Mouse (Mus musculus) urinary bladder, postnatal 36 days (tissue): ENCODE data around the gene Timm44.
A peak's percentile ranks its signal among the peaks of the same experiment; 100 is the strongest.
"Not testable (repeated sequence)": the region's sequence is repeated elsewhere in the genome, so short reads cannot be mapped to it uniquely, and the experiment has no call there.

Experiments used
- DNase-seq, 2 experiments: peaks; one replicate each; pipeline ENCODE4 v3.0.0; 2022; ENCODE audit warnings: low spot score in 2 of 2, mixed read lengths in 1 of 2

Timm44 gene

GRCm38 (mm10) chr8:4263105-4263791, 12.5 kb downstream of the Timm44 start:
- no peak for DNase-seq

DNA sequence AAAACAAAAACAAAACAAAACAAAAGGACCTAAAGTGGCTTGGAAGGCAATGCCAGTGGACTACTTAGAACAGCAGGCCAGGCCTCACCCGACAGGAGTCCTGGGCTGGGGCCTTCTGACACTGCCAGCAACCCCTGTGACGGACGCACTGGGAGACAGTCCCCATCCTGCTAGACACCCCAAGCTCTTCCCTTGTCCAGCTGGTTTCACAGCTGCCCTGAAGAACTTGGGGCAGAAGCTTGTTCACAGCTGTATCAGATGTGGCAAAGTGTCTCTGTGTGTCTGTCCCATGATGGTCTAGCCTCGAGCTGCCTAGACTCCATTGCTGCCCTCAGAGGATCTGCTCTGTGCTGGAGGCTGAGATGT, 15.9 kb downstream of the Timm44 start:
- DNase-seq, result no peak

- peak; percentile 89 to 95 for DNase-seq
Measured at GRCm38 (mm10) chr8:4259125-4259804, 16.4 kb downstream of the Timm44 start, which contains the start of gene Ctxn1. TSS of gene Ctxn1 (minus strand) at chr8:4259274.

DNA sequence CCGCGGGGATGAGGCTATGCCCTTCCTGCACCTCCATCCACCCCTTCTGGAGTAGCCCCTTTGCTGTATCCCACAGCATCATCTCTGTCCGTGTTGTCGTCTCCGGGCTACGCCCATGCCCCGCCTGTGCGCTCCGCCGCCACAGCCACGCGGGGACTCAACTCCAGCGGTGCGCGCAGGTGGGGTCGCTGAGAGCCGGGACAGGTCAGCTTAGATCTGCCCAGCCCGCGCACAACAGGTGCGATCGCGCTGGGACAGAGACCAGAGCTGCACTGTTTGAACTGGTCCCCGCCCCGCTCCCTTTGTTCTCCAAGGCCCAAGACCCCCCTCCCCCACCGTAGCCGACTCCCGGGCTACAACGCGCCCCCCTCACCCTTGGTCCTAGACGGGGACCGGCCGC, 17.0 kb downstream of the Timm44 start:
- no peak for DNase-seq

DNA sequence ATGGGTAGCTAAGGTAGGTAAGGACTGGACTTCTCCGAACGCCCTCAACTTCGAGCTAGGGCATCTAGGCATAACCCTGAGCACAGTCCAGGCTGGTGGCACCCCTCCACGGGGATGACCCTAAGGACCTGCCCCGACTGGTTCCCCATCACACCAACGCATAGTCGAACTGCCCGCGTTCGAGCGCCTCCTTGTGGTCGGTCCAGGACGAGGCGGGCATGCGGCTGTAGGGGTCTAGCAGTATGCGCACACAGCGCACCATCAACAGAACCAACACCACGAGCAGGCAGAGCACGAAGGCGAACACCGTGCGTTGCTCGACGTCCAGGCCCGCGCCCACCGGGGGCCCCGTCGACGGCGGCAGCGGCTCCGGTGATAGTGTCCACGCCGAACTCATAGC, 17.5 kb downstream of the Timm44 start:
- DNase-seq, result peak; percentile 51 to 69

- no peak for DNase-seq
Measured at GRCm38 (mm10) chr8:4257350-4257749, 18.4 kb downstream of the Timm44 start.

GRCm38 (mm10) chr8:4256911-4257310, 18.8 kb downstream of the Timm44 start:
- no peak for DNase-seq

DNA sequence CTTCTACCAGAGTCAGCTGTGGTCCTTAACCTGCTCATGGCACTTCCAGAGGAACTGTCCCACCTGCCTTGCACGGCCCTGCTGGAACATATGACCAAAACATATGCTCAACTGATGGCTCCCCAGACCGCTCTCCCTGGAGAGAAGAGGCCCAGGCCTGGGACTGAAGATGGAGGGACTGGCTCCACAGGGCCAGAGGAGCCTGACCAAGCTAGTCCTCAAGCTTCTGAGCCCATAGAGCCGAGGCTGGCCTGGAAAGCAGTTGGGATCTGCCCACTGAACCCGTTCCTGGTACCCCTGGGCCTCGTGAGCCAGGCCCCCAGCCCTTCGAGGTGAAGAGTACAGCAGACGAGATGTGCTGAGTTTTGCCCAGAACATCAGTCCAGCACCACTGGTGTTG, 20.2 kb downstream of the Timm44 start:
- DNase-seq, result not testable (repeated sequence)

- DNase-seq, result no peak
Measured at GRCm38 (mm10) chr8:4254001-4254400, 21.7 kb downstream of the Timm44 start.

- peak; percentile 96 to 97 for DNase-seq
Measured at GRCm38 (mm10) chr8:4252934-4253841, 22.5 kb downstream of the Timm44 start, which contains the start of gene Snapc2. TSS of gene Snapc2 (plus strand) at chr8:4253080.

- no peak for DNase-seq
Measured at GRCm38 (mm10) chr8:4252116-4252760, 23.5 kb downstream of the Timm44 start.

DNA sequence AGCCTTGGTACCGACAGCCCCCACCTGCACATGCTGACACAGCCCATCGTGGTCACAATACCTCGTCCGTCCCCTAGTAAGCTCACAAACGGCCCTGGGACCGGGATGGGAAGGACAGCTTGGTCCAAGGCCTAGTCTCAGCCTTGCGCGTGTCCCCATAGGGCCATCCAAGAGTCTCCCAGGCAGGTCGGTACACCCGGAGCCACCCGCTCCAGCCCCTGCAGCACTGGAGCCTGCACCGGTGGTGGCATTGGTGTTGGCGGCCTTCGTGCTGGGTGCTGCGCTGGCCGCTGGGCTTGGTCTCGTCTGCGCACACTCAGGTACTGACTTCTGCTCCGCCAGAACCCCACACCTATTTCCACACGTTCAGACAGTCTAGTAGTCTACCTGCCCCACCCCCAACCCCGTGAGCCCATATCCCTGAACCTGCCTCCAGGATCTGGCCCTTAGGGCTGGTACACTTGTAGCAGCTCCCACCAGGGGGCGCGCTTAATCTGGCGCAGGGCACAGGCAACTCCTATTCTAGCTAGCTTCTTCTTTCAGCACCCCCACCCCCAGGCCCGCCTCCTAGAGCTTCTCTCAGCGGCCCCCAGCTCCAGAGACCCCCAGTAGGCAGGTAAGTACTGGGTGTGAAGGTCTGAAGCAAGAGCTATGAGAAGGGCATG, 25.3 kb downstream of the Timm44 start:
- DNase-seq, result peak; percentile 75 to 79

GRCm38 (mm10) chr8:4249213-4249612, 26.5 kb downstream of the Timm44 start:
- DNase-seq, result no peak

- DNase-seq, result no peak
Measured at GRCm38 (mm10) chr8:4247951-4248540, 27.7 kb downstream of the Timm44 start, which contains the start of gene Tgfbr3l. TSS of gene Tgfbr3l (plus strand) at chr8:4248214.

GRCm38 (mm10) chr8:4247241-4247640, 28.5 kb downstream of the Timm44 start:
- DNase-seq, result no peak

DNA sequence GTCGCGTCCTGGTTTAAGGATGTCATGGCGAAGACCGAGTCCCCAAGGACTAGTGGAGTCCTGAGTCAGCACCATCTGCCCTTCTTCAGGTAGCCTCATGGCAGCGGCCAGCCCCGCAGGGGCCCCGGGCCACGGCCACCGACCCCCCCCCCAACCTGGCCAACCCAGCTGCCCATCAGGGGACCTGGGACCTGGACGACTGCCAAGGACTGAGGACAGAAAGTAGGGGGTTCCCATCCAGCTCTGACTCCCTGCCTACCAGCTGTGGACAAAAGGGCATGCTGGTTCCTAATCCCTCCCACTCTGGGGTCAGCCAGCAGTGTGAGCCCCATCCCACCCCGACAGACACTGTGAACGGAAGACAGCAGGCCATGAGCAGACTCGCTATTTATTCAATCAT, 30.0 kb downstream of the Timm44 start:
- DNase-seq, result no peak

DNA sequence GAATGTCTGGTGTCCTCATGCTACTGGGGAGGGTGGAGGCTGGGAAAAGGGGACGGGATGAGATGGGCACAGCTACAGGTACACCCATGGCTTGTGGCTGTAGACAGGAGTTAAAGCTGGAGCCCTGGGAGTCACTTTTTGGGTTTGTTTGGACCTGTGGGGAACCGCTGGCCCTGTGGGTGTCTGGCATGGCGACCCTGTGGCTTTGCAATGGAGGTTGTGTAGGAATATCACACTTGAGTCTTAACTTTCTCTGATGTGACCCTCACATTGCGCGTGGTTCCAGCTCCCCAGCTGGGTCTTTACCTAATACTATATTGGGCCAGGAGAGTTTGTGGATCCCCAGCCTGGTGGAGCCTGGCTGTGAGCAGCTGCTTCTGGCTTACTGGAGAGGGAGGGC, 30.7 kb downstream of the Timm44 start:
- DNase-seq, result no peak

DNA sequence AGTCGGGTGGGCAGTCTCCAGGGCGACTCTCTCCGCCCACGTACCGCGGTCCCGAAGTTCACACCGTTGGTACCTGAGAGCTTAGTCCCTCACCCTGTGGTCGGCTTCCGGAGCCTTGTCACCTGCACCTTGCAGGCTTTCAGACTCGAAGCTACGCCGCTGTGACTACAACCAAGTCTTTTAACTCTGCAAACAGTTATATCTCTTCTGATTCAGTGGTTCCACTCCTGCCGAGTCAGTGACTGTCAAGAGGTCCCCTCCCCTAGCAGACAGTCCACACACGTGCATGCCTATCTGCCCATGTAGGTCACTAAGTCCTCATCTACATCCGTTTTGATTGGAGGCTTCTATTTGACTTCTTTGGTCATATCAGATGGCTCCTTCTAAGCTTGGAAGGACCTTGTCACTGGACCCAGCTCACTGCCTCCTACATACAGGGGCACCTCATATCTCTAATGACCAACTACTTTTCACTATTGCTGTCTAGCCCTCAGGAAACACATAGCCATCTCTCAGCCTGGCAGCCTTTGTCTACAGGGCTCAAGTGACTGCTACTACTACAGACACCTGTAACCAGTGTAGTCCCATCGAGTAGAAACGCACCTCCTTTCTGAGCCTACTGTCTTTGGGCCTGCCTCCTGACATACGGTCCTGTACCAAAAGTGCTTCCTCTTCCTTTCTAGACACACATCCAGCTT, 36.4 kb downstream of the Timm44 start:
- DNase-seq, result no peak

- peak; percentile 98 to 100 for DNase-seq
Measured at GRCm38 (mm10) chr8:4238434-4239192, 37.1 kb downstream of the Timm44 start, which contains the start of the genes Map2k7 and Gm49320. TSS of gene Map2k7 (plus strand) at chr8:4238740. TSS of gene Gm49320 (plus strand) at chr8:4238865.
